Mouse (Mus musculus) neural tube, embryonic 11.5 days (tissue): ENCODE results near the gene Prlr. TPM values are rescaled to one million over a fixed set of nuclear protein-coding genes. Genes with fewer than 3 reads are reported as not detected.

ENCODE experiments used
- ATAC-seq: fragments of 200-750 bp; cut with Nextera tagmentation; 2 replicates; pipeline ENCODE4 v1.8.0; 2017; ENCODE audit warnings: moderate number of reproducible peaks, mild to moderate bottlenecking, moderate TSS enrichment, moderate library complexity; ENCODE audit not compliant: insufficient read depth, low FRiP score, low TSS enrichment
- DNase-seq: peaks from one replicate; pipeline ENCODE4 v3.0.0-alpha.2; 2015; ENCODE audit warnings: low spot score
- H3K27ac ChIP-seq: fragments of 300-500 bp; sonication (generic); 2 replicates; pipeline ENCODE4 v1.5.1; 2014; ENCODE audit warnings: low read depth, mild to moderate bottlenecking, low read length
- H3K27me3 ChIP-seq: fragments of 300-500 bp; sonication (generic); 2 replicates; pipeline ENCODE4 v1.6.1; 2014; ENCODE audit warnings: mild to moderate bottlenecking, low read length, mixed read lengths; ENCODE audit not compliant: control insufficient read depth, insufficient read depth
- H3K36me3 ChIP-seq: fragments of 300-500 bp; sonication (generic); 2 replicates; pipeline ENCODE4 v1.6.1; 2014; ENCODE audit warnings: mild to moderate bottlenecking, low read length, moderate library complexity, mixed read lengths; ENCODE audit not compliant: control insufficient read depth, insufficient read depth
- H3K4me1 ChIP-seq: fragments of 300-500 bp; sonication (generic); 2 replicates; pipeline ENCODE4 v1.6.1; 2014; ENCODE audit warnings: low read length, mixed read lengths; ENCODE audit not compliant: control insufficient read depth, insufficient read depth
- H3K4me2 ChIP-seq: fragments of 300-500 bp; sonication (generic); 2 replicates; pipeline ENCODE4 v1.6.1; 2014; ENCODE audit warnings: low read depth, mild to moderate bottlenecking, moderate library complexity
- H3K4me3 ChIP-seq: fragments of 300-500 bp; sonication (generic); 2 replicates; pipeline ENCODE4 v1.5.1; 2014; ENCODE audit warnings: low read depth, low read length
- H3K9ac ChIP-seq: fragments of 300-500 bp; sonication (generic); 2 replicates; pipeline ENCODE4 v1.6.1; 2014; ENCODE audit warnings: mild to moderate bottlenecking, low read length
- H3K9me3 ChIP-seq: fragments of 300-500 bp; sonication (generic); 2 replicates; pipeline ENCODE4 v1.6.1; 2016; ENCODE audit warnings: low read length; ENCODE audit not compliant: control insufficient read depth
- WGBS: fragments of 180-500 bp; shearing (Covaris S2); extraction: QIAGEN DNeasy Blood & Tissue Kit; methylation state at CpG from one replicate; pipeline ENCODE4 v1.1.7; 2014; 5-methylcytosine and 5-hydroxymethylcytosine counted together
- polyA plus RNA-seq: library from polyadenylated mRNA; unstranded; fragments of >200 nt; fragmentation: Nextera tagmentation; extraction: Ambion mirVana; gene quantifications from 2 replicates; pipeline ENCODE4 v1.2.1, GENCODE M21; 2014

Prlr gene
- polyA plus RNA-seq, 1 experiment from 2014 or later: 0.25 TPM

DNA sequence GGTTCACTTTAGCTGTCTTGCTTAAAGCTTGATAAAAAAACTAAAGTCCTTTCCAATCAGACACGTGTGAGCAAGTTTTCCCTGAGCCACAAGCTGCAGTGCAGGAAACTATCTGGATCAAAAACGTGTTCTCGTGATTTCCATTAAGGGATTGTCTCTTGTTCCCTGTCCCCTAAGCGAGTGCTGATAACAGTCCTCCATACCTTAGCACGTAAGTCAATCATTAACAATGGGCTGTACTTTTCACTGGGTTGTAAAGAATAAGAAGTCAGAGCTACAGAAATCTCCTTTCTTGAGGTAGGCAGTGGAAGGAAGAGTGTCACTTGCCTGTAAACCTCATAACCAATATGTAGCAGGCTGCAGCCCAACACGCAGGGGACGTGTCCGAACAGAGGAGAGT is 38.7 kb downstream of the Prlr start:
- no peaks in the 10 kb centered on the region for H3K27me3 ChIP-seq
- no peak overlapping the region for H3K9ac ChIP-seq
- no peaks in the 10 kb centered on the region for H3K4me1 ChIP-seq
- H3K9me3 ChIP-seq: no peaks in the 10 kb centered on the region
- ATAC-seq (no peak), DNase-seq (no peak)
- no peak overlapping the region for H3K4me3 ChIP-seq
- no peak overlapping the region for H3K4me2 ChIP-seq
- no peak overlapping the region for H3K27ac ChIP-seq
- 90% methylated on average over 8 of the region's 8 CpGs for WGBS
- H3K36me3 ChIP-seq: no peaks in the 10 kb centered on the region

DNA sequence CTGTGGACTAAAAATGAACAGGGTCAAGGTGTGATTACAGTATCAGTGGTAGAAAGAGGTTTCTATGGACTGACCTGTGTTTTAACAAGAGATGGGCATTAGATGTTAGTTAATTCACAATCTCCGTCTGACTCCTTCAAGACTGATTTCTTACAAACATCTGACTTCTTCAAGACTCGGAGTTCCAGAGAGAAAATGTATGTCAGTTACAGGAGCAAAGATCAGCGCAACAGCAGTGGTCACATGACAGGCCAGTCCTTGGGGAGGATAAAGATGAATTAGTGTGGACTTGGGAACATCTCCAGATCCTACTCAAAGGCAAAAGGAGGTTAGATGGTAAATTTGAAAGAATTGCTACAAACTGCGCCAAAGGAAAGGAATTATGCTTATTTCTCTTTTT is 39.2 kb downstream of the Prlr start:
- H3K27ac ChIP-seq: no peak overlapping the region
- no peaks in the 10 kb centered on the region for H3K36me3 ChIP-seq
- no peak overlapping the region for H3K4me2 ChIP-seq
- no peaks in the 10 kb centered on the region for H3K27me3 ChIP-seq
- H3K4me3 ChIP-seq: no peak overlapping the region
- DNase-seq: no peak
- ATAC-seq: no peak
- no peaks in the 10 kb centered on the region for H3K4me1 ChIP-seq
- H3K9ac ChIP-seq: no peak overlapping the region
- 92% methylated on average over 4 of the region's 4 CpGs for WGBS
- H3K9me3 ChIP-seq: no peaks in the 10 kb centered on the region

DNA sequence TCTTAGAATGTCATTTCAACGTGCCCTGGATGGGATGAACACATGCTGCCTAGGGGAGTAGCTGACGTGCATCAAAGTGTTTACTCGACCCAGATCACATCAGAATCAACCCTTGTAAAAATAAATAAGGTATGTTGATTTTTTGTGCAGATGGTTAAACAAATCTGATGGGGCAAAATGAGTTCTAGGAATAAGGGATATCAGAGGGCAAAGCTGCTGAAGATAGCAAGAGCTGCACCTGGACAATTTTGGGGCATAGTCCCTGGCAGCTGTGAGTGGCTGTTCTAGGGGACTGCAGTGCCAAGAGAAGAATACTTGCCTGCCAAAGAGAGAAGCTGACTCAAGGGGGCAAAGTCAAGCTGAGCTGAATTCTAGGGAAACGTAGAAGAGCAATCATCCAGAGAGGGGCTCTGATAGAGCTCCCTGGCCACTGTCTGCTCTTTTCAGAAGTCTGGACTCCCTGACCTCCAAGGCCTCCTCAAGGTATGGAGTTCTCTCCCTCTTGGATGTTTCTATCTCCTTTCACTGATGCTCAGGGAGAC is 46.6 kb downstream of the Prlr start:
- ATAC-seq (no peak), DNase-seq (no peak)
- Histone ChIP-seq H3K9me3 (no peaks in the 10 kb centered on the region), H3K27me3 (no peaks in the 10 kb centered on the region), H3K36me3 (no peaks in the 10 kb centered on the region), H3K4me1 (no peaks in the 10 kb centered on the region), H3K4me3 (no peak overlapping the region), H3K27ac (no peak overlapping the region), H3K4me2 (no peak overlapping the region), H3K9ac (no peak overlapping the region)
- 84% methylated on average over 4 of the region's 4 CpGs for WGBS

GRCm38 (mm10) chr15:10225701-10226100 is 48.7 kb downstream of the Prlr start:
- Histone ChIP-seq H3K27me3 (no peaks in the 10 kb centered on the region), H3K4me1 (no peaks in the 10 kb centered on the region), H3K27ac (no peak overlapping the region), H3K4me3 (no peak overlapping the region), H3K4me2 (no peak overlapping the region), H3K9me3 (no peaks in the 10 kb centered on the region), H3K36me3 (no peaks in the 10 kb centered on the region), H3K9ac (no peak overlapping the region)
- WGBS: 84% methylated on average over 4 of the region's 4 CpGs
- no peak for DNase-seq
- no peak for ATAC-seq

- H3K36me3 ChIP-seq: no peaks in the 10 kb centered on the region
- H3K27me3 ChIP-seq: no peaks in the 10 kb centered on the region
- H3K9ac ChIP-seq: no peak overlapping the region
- no peak overlapping the region for H3K4me3 ChIP-seq
- no peak overlapping the region for H3K27ac ChIP-seq
- DNase-seq: no peak
- no peak for ATAC-seq
- no peaks in the 10 kb centered on the region for H3K4me1 ChIP-seq
- 81% methylated on average over 2 of the region's 2 CpGs for WGBS
- H3K9me3 ChIP-seq: no peaks in the 10 kb centered on the region
- no peak overlapping the region for H3K4me2 ChIP-seq
Observed at GRCm38 (mm10) chr15:10228636-10229035, 51.6 kb downstream of the Prlr start.

DNA sequence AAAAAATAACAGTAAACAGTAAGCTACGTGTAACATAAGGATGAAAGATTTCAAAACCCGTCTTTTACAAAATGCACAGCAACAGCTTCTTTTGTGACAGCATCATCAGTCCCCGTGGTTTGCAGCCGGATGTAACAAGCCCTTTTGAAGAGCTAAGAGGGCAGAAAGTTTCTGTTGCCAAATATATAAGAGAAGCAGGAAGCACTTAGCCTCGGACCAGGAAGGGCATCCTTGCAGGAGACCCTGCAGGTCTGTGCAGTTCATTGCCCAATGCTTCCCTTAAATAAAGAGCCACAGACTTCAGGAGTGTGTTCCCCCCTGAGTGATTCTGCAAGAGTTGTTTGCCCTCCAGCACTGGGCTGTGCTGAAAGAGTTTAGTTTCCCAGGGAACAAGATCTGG is 58.9 kb downstream of the Prlr start:
- no peak overlapping the region for H3K4me3 ChIP-seq
- H3K27me3 ChIP-seq: no peaks in the 10 kb centered on the region
- H3K36me3 ChIP-seq: no peaks in the 10 kb centered on the region
- DNase-seq (no peak), ATAC-seq (no peak)
- H3K4me1 ChIP-seq: no peaks in the 10 kb centered on the region
- no peak overlapping the region for H3K27ac ChIP-seq
- 88% methylated on average over 5 of the region's 5 CpGs for WGBS
- no peaks in the 10 kb centered on the region for H3K9me3 ChIP-seq
- H3K9ac ChIP-seq: no peak overlapping the region
- no peak overlapping the region for H3K4me2 ChIP-seq

DNA sequence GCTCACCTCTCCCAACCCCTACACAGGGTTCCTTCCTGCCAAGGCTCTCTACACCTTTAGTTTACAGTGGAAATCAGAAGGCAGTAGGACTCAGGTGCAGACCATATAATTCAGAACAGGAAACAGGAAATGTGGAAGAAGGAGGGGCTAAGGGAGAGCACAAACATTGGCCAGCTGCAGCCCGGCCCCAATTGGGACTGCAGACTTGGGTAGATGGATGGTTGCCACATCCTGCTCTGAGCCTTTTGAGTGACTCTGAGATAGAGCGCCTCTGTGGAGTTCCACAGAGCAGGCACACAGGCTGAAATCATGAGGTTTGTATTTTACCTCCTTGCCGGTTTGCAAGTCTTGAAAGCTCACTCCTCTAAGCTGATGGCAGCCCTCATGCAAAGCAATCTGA is 59.8 kb downstream of the Prlr start:
- H3K4me1 ChIP-seq: no peaks in the 10 kb centered on the region
- H3K27ac ChIP-seq: no peak overlapping the region
- ATAC-seq: no peak
- H3K36me3 ChIP-seq: no peaks in the 10 kb centered on the region
- no peak overlapping the region for H3K4me2 ChIP-seq
- 89% methylated on average over 3 of the region's 3 CpGs for WGBS
- no peak overlapping the region for H3K9ac ChIP-seq
- H3K27me3 ChIP-seq: no peaks in the 10 kb centered on the region
- no peak overlapping the region for H3K4me3 ChIP-seq
- DNase-seq: no peak
- H3K9me3 ChIP-seq: no peaks in the 10 kb centered on the region

- ATAC-seq (no peak), DNase-seq (no peak)
- no peak overlapping the region for H3K4me2 ChIP-seq
- H3K4me3 ChIP-seq: no peak overlapping the region
- H3K9ac ChIP-seq: no peak overlapping the region
- H3K27ac ChIP-seq: no peak overlapping the region
- H3K27me3 ChIP-seq: no peaks in the 10 kb centered on the region
- no peaks in the 10 kb centered on the region for H3K4me1 ChIP-seq
- no peaks in the 10 kb centered on the region for H3K9me3 ChIP-seq
- 97% methylated on average over 8 of the region's 8 CpGs for WGBS
- no peaks in the 10 kb centered on the region for H3K36me3 ChIP-seq
Observed at GRCm38 (mm10) chr15:10238454-10238853, 61.4 kb downstream of the Prlr start.

GRCm38 (mm10) chr15:10240228-10240795 is 63.3 kb downstream of the Prlr start:
- no peaks in the 10 kb centered on the region for H3K27me3 ChIP-seq
- no peak overlapping the region for H3K4me2 ChIP-seq
- WGBS: 83% methylated on average over 5 of the region's 5 CpGs
- DNase-seq: no peak
- no peaks in the 10 kb centered on the region for H3K4me1 ChIP-seq
- H3K9ac ChIP-seq: no peak overlapping the region
- no peak overlapping the region for H3K4me3 ChIP-seq
- no peaks in the 10 kb centered on the region for H3K9me3 ChIP-seq
- H3K27ac ChIP-seq: no peak overlapping the region
- no peaks in the 10 kb centered on the region for H3K36me3 ChIP-seq
- ATAC-seq: no peak
